Mouse (Mus musculus) liver, adult 2 months (tissue): Measurements from ENCODE around the gene Uri1.

ENCODE experiments used
- CTCF ChIP-seq: fragments of 200-500 bp; IDR thresholded peaks from 2 replicates; pipeline ENCODE4 v1.5.1; 2011; ENCODE audit warnings: low read depth, low read length, control low read depth
- POLR2A ChIP-seq: fragments of 200-500 bp; IDR thresholded peaks from 2 replicates; pipeline ENCODE4 v1.6.1; 2011; ENCODE audit warnings: low read length, control low read depth; ENCODE audit not compliant: insufficient read depth; ENCODE audit errors: extremely low read depth

DNA sequence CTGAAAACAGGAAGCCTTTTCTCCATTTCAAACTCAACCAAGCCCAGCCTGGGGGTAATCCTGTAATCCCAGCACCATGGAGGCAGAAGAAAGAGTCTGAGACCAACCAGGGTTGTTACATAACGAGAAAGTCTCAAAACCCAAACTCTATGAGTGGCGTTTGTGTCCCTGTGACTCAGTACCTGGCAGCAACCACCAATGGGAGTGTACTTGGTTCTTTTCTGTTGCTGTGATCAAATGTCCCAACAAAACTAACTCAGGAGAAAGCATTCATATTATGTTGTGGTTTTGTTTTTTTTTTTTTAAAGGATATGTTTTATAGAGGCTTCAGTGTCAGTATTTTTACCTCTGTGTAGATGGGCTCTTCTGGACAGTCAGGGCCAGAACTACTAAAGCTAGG is 47.3 kb upstream of the Uri1 start:
- no peak for TF ChIP-seq CTCF
- no peak for TF ChIP-seq POLR2A
